Mouse (Mus musculus): Measurements from ENCODE around the gene 2310057N15Rik.
"Not testable (repeated sequence)": the region's sequence is repeated elsewhere in the genome, so short reads cannot be mapped to it uniquely, and the experiment has no call there.

Gene 2310057N15Rik

DNA sequence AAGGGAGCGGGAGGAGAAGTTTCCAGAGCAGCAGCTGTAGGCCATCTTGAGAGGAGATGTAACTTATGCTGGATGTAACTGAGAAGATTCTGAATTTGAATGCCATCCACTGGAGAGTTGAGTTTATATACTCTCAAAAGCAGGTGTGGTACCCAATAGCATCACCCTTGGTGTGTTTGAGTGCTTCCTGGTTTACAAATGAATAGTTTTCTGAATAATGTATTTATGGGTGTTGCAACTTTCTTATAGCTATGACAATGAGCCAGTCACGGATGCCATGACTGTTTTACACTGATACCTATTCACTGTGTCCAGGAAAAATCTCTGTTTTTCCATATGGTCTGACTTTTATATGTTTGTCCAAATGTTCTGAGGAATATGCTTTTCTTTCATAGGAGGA, at the start of gene 2310057N15Rik:
TSS of gene 2310057N15Rik (minus strand) at position 101 of the 400 bp plus-strand sequence.
- in situ Hi-C loops (cut with MboI, MseI), result no loop called here

DNA sequence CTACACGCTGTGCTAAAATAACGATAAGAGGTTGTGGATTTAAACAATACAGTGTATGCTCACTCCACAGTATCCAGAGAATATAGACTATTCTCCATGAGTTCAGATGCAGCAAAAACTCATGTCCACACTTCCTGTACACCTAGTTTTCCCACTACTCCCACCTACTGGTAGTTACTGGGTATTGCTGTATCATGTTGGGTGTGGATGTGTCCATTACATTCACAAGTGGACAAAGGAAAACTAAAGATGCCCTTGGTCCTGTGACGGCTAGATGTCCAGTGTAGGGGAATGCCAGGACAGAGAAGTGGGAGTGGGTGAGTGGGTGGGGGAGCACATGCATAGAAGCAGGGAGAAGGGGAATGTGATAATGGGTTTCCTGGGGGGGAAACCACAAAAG, 49.7 kb upstream of the 2310057N15Rik start:
- in situ Hi-C loops (cut with MboI, MseI), result no loop called here

DNA sequence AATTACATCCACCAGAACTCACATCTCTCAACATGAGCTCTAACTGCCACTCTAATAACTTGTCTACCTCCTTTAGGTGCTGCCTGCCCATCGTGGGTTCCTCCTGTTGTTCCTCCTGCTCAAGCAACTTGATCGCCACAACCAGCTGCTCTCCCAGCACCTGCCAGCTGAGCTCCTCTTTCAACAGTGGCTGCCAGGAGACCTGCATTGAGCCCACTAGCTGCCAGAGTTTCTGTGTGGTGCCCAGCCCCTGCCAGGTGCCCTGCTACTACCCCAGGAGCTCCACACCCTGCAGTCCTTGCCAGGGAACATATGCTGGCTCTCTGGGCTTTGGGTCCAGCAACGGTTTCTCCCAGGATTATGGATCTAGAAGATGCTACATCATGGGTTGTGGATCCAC, 46.1 kb upstream of the 2310057N15Rik start, which contains the start of gene Krtap15:
TSS of gene Krtap15 (plus strand) at position 150 of the 400 bp plus-strand sequence.
- in situ Hi-C loops (cut with MboI, MseI), result no loop called here

DNA sequence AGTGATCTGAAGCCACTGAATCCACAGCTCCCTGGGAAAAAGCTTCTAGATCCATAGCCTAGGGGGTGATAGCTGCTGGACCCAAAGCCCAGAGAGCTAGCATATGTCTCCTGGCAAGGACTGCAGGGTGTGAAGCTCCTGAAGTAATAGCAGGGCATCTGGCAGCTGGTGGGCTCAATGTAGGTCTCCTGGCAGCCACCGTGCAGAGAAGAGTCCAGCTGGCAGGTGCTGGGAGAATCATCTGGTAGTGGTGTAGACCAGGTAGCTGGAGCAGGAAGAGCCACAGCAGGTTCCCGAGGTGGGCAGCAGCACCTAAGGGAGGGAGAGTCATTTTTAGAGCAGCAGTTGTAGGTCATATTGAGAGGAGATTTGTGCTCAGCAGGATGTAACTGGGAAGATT, 37.8 kb upstream of the 2310057N15Rik start, which contains the start of gene Gm20741:
TSS of gene Gm20741 (minus strand) at position 394 of the 400 bp plus-strand sequence.
- in situ Hi-C loops (cut with MboI, MseI), result no loop called here

DNA sequence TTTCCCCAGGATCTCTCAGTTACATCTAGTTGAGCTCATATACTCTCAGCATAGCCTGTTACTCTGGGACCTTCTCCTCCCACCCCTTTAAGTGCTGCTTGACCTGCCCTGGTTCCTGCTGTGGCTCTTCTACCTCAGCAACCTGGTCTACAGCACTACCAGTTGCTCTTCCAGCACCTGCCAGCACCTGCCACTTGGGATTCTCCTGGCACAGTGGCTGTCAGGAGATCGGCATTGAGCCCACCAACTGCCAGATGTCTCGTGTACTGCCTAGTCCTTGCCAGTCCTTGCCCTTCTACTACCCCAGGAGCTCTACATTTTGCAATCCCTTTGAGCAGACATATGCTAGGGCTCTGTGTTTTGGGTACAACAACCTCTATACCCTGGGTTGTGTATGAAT, 12.8 kb upstream of the 2310057N15Rik start:
- in situ Hi-C loops (cut with MboI, MseI), result no loop called here

DNA sequence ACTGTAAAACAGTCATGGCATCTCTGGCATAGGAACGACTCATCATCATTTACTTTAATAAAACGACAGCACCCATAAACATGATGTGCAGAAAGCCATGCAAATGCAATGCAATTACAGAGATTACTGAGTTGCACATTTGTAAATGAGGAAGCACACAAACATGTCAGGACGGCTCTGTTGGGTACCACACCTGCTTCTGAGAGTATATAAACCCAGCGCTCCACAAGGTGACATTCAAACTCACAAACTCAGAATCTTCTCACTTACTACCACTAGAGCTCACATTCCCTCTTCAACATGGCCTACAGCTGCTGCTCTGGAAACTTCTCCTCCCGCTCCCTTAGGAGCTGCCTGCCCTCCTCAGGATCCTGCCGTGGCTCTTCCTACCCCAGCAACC, 3.6 kb upstream of the 2310057N15Rik start, which contains the start of gene Gm5965:
TSS of gene Gm5965 (plus strand) at position 301 of the 400 bp plus-strand sequence.
- in situ Hi-C loops (cut with MboI, MseI), result no loop called here

DNA sequence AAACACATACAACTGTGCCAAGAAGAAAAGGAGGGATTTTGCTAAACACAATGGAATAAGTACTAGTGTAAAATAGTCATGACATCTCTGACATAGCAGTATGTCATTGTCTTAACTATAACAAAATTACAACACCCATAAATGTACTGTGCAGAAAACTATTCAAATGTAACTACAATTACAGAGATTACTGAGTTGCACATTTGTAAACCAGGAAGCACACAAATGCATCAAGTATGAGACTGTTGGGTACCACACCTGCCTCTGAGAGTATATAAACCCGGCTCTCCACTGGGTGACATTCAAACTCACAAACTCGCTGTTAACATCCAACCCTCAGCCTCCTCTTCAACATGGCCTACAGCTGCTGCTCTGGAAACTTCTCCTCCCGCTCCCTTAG, 15.5 kb downstream of the 2310057N15Rik start, which contains the start of gene 2310034C09Rik:
TSS of gene 2310034C09Rik (plus strand) at position 301 of the 400 bp plus-strand sequence.
- in situ Hi-C loops (cut with MboI, MseI), result not testable (repeated sequence)

DNA sequence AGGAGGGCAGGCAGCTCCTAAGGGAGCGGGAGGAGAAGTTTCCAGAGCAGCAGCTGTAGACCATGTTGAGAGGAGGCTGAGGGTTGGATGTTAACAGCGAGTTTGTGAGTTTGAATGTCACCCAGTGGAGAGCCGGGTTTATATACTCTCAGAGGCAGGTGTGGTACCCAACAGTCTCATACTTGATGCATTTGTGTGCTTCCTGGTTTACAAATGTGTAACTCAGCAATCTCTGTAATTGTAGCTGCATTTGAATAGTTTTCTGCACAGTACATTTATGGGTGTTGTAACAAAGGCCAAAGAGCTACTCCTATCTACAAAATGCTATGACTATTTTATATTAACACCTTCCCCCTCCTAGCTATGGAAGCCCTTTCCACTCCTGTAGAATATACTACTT, 22.5 kb downstream of the 2310057N15Rik start, which contains the start of gene Krtap13:
TSS of gene Krtap13 (minus strand) at position 101 of the 400 bp plus-strand sequence.
- in situ Hi-C loops (cut with MboI, MseI), result not testable (repeated sequence)

DNA sequence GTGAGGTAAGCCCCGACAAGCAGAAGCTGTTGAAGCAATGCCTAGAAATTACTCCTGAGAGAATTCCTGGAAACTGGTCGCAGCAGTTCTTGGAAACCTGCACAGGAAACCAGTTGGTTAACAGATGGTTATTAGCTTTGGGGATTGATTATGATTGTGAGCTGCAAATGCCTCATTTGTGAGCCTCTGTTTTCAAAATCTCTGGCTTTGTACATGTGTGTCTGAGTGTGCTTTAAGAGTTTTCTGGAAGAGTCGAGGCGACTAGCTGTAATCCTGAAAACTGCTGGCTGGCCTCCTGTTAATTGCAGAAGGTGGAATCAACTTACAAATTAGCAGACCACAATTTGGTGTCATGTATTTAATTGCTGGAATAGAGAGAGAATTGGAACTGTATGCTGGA, 26.1 kb downstream of the 2310057N15Rik start:
- in situ Hi-C loops (cut with MboI, MseI), result no loop called here

DNA sequence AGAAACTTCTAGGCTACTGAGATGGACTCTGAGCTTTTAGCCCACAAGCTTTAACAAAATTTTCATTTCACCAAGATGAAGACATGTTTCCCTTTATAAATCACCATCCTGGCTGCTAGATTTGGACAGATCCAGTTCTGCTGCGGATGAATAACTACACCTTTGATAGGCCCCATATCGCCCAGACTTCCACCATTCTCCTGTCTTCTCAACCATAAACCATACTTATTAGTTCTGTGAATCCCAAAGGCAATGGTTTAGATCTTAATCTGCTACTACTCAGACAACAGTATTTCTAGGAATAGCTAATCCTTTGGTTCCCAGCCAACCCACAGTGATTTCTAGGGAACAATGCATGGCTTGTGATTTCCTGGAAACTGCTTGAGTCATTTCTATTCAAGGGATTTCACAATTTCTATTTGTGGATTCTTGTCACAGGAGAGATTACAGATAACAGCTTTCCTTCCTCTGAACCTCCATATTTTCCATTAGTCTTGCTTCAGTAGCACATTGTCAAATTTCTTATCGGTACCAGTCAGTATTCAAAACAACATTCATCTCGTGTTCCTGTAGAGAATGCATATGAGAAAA, 29.2 kb downstream of the 2310057N15Rik start:
- in situ Hi-C loops (cut with MboI, MseI), result no loop called here

DNA sequence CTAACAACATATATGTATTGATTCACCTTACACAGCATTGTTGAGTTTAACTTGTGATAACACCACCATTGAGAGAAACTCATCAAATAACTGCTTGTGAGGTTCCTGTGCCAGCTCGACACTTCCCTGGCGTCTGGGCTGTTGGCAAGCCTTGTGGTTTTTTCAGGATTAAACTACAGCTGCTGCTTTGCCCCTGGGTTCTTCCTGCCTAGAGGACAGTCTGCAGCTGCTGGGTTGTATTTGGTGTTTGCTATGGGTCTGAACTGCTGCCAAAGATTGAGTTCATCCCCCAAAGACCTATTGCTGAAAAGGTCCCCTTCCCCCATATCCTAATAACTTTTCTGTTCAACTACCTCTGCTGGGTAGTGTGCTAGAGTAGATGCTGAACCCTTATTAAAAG, 38.6 kb downstream of the 2310057N15Rik start:
- in situ Hi-C loops (cut with MboI, MseI), result no loop called here

DNA sequence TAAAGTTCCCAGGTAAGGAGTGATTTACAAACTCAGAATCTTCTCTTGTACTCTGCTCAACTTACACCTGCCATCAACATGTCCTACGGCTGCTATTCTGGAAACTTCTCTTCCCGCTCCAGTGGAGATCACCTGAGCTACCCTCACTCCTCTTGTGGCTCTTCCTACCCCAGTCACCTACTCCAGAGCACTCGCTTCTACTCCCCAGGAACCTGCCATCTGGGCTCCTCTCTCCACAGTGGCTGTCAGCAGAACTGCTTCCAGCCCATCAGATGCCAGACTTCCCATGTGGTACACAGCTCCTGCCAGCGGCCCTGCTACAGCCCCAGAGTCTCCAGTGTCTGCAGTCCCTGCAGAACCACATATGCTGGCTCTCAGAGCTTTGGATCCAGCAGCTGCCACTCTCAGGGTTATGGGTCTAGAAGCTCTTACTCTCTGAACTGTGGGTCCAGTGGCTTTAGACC, 45.2 kb downstream of the 2310057N15Rik start, which contains the start of gene Krtap13-1:
TSS of gene Krtap13-1 (plus strand) at position 51 of the 464 bp plus-strand sequence.
- in situ Hi-C loops (cut with MboI, MseI), result no loop called here
